Mouse (Mus musculus) cerebellum, adult 2 months (tissue): ENCODE measurements around the gene Ttpal.

Source experiments
- CTCF ChIP-seq: fragments of 200-500 bp; IDR thresholded peaks from 2 replicates; pipeline ENCODE4 v1.5.1; 2011; ENCODE audit warnings: low read depth, mild to moderate bottlenecking, control low read depth, low read length, moderate library complexity, borderline replicate concordance; ENCODE audit not compliant: insufficient read depth
- POLR2A ChIP-seq: fragments of 200-500 bp; IDR thresholded peaks from 2 replicates; pipeline ENCODE4 v1.6.1; 2011; ENCODE audit warnings: low read length, control low read depth, borderline replicate concordance; ENCODE audit not compliant: insufficient read depth

DNA sequence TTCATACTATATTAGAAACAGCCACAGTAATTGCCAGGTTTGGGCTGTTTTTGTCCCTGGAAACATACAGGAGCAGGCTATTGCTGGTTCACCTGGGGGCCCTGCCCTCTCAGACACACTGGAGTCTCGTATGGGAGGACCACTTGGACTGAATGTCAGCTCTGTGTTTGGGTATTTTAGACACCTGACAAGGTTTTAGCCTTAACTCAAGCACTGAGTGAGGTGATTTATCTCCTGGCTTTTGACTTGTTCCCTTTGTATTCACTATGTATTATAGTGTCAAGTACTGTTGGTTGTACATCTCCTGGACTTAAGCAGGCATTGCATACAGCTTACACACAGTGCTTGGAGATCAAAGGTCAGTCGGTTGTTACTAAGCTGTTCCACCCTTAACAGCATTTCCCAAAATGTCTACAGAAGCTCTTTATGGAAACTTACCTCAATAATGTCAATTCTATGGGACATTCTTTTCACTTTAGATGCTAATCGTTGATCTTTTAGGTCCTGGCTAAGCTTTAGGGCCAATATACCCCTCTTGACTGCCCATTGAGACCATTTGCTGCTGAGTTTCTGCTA is 14.6 kb downstream of the Ttpal start:
- TF ChIP-seq CTCF = no peak
- no peak for TF ChIP-seq POLR2A
